Mouse (Mus musculus): ENCODE results near the gene Hivep3. TPM values are rescaled to one million over a fixed set of nuclear protein-coding genes. Genes with fewer than 3 reads are reported as not detected.

Hivep3 gene
- polyA plus RNA-seq, 1 experiment = 40.0 TPM

DNA sequence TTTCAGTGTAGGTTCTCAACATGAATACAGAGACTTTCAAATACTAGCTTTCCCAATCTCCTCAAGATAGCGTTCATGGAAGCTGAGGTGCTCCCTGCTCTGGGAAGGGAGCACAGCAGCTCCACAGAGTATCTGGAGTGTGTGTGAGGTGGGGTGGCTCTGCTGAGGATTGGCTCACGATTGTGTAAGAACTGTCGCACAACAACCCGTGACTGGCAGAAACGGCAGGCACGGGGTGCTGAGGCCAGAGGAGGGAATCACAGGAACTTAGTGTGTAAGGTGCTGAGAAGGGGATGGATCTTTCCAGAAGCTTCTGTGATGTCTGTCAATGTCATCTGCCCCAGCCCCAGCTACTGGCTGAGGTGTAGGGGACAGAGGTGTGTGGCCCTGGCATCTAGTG, 328.1 kb downstream of the Hivep3 start:
- peaks cover 21% of the 10 kb centered on the region for H3K4me1 ChIP-seq (replicated peaks; ENCODE audit: control insufficient read depth, insufficient read depth, low read length)
- no peak overlapping the region for H3K27ac ChIP-seq (ENCODE audit: control insufficient read depth, insufficient read depth, low read length)
- WGBS = 96% methylated on average over 6 of the region's 6 CpGs
- no peak overlapping the region for H3K4me3 ChIP-seq (ENCODE audit: control insufficient read depth, insufficient read depth, low read length)
- H3K36me3 ChIP-seq (ENCODE audit: control insufficient read depth, insufficient read depth, low read length) = no peaks in the 10 kb centered on the region
- H3K27me3 ChIP-seq (ENCODE audit: control insufficient read depth, insufficient read depth, low read length) = no peaks in the 10 kb centered on the region
- TF ChIP-seq POLR2A (IDR thresholded peaks at IDR 0.05; ENCODE audit: control insufficient read depth, extremely low read depth, insufficient read depth, low read length, poor library complexity) (no peak), CTCF (IDR thresholded peaks at IDR 0.05; ENCODE audit: borderline replicate concordance, control insufficient read depth, extremely low read depth, insufficient read depth, low read length, poor library complexity) (no peak)
- no peak for DNase-seq

DNA sequence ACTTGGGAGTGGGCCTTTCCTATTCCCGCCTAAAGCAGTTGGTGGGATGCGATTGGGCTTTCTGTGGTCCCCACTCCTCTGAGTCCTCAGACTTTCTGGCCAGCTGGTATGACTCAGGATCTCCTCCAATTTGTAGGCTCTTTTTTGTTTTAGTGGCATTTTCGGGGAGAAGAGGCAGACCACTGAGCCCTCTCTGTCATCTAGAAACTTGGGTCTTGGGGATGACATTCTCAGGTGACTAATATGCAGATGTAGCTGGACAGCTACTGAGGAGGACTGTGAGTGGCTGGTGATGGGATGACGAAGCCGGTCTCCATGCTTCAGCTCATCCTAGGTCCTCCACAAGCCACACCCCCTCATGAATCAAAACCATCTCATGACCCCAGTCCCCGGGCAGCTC, 328.6 kb downstream of the Hivep3 start:
- DNase-seq = no peak
- no peak overlapping the region for H3K27ac ChIP-seq (ENCODE audit: control insufficient read depth, insufficient read depth, low read length)
- H3K4me1 ChIP-seq (replicated peaks; ENCODE audit: control insufficient read depth, insufficient read depth, low read length) = peaks cover 19% of the 10 kb centered on the region
- H3K27me3 ChIP-seq (ENCODE audit: control insufficient read depth, insufficient read depth, low read length) = no peaks in the 10 kb centered on the region
- TF ChIP-seq CTCF (IDR thresholded peaks at IDR 0.05; ENCODE audit: borderline replicate concordance, control insufficient read depth, extremely low read depth, insufficient read depth, low read length, poor library complexity) = no peak
- TF ChIP-seq POLR2A (IDR thresholded peaks at IDR 0.05; ENCODE audit: control insufficient read depth, extremely low read depth, insufficient read depth, low read length, poor library complexity) = no peak
- 90% methylated on average over 6 of the region's 6 CpGs for WGBS
- H3K4me3 ChIP-seq (ENCODE audit: control insufficient read depth, insufficient read depth, low read length) = no peak overlapping the region
- no peaks in the 10 kb centered on the region for H3K36me3 ChIP-seq (ENCODE audit: control insufficient read depth, insufficient read depth, low read length)

DNA sequence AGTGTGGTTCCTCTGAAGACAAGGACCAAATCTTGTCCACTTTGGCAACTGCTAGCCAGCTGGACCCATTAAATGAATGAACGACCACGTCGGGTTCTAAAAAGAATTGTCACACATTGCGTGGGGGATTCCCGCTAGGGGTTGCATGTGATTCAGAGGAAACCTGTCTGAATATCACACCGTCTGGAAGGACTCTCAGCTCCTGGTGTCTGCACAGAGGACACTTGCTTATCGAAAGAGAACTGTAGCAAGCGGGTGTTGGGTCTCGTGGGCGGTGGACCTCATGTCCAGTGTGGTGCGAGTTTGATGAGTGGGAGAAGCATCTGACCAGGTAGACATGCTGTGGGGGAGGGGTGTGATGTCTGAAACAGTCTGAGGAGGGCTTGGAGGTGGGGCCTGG, 329.2 kb downstream of the Hivep3 start:
- peaks cover 16% of the 10 kb centered on the region for H3K4me1 ChIP-seq (replicated peaks; ENCODE audit: control insufficient read depth, insufficient read depth, low read length)
- H3K27ac ChIP-seq (ENCODE audit: control insufficient read depth, insufficient read depth, low read length) = no peak overlapping the region
- no peak for TF ChIP-seq CTCF (IDR thresholded peaks at IDR 0.05; ENCODE audit: borderline replicate concordance, control insufficient read depth, extremely low read depth, insufficient read depth, low read length, poor library complexity)
- TF ChIP-seq POLR2A (IDR thresholded peaks at IDR 0.05; ENCODE audit: control insufficient read depth, extremely low read depth, insufficient read depth, low read length, poor library complexity) = no peak
- no peak overlapping the region for H3K4me3 ChIP-seq (ENCODE audit: control insufficient read depth, insufficient read depth, low read length)
- H3K36me3 ChIP-seq (ENCODE audit: control insufficient read depth, insufficient read depth, low read length) = no peaks in the 10 kb centered on the region
- H3K27me3 ChIP-seq (ENCODE audit: control insufficient read depth, insufficient read depth, low read length) = no peaks in the 10 kb centered on the region
- DNase-seq = no peak
- 90% methylated on average over 11 of the region's 11 CpGs for WGBS

DNA sequence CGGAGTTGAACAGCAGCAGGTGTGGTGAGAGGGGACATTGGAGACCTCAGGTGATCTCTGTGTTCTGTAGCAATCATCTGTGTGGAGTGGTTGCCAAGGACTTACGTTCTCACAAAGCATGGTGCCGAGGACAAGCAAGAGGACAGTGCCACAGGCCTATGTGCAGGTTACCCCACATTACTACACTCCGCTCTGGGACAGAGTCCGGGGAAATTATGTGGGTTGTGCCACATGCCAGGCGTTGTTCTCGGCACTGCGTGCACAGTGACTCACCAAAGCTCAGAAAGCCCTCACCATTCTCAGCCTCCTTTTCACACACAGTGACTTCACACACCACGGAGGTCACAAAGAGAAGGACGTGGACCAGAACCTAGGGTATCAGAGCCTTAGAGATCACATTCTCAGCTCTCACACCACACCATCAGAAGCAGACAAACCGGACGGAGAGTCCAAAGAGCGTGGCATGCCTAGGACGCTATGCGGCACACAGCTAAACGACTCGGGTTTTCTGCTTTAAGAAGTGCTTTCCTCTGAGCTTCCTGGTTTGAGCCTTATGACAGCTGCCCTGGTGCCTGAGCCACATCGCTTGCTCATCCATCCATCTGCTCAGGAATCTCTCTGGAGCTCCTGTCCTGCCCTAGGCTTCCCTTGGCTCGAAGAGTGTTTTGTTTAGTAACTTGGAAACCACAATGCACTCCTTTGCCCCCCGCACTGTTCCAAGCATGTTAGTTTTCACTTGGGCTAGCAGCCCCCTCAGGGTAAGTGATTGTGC, 330.0 kb downstream of the Hivep3 start:
- no peak for DNase-seq
- 96% methylated on average over 20 of the region's 20 CpGs for WGBS

DNA sequence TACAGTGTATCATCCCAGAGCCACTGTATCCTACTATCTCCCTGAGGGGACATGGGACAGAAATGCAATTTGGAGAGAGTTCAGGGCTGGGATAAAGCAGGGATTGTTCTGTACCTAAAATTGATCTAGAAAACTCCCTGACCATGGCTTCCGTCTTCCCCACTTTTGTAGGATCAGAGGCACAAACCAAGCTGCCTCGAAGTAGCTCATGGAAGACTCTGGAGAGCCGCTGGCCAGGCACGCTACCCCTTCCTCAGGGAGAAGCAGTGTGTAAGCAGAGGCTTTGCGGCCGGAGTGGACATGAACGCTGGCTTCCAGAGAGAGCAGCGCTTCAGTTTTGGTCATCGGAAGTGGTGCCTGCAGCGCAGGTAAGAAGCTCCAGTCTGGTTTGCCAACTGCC, 331.1 kb downstream of the Hivep3 start, which contains the start of gene AL607142.1:
TSS of gene AL607142.1 (plus strand) at position 301 of the 400 bp plus-strand sequence.
- no peak within 1 kb of the TSS for H3K4me3 ChIP-seq (ENCODE audit: control insufficient read depth, insufficient read depth, low read length)
- H3K4me1 ChIP-seq (replicated peaks; ENCODE audit: control insufficient read depth, insufficient read depth, low read length) = peaks cover 6% of the 10 kb centered on the region; the same call in 1 of the 2 replicates
- H3K27me3 ChIP-seq (ENCODE audit: control insufficient read depth, insufficient read depth, low read length) = no peaks in the 10 kb centered on the region
- 98% methylated on average over 10 of the region's 10 CpGs for WGBS
- H3K27ac ChIP-seq (ENCODE audit: control insufficient read depth, insufficient read depth, low read length) = no peak within 1 kb of the TSS
- DNase-seq = no peak
- H3K36me3 ChIP-seq (ENCODE audit: control insufficient read depth, insufficient read depth, low read length) = no peaks in the 10 kb centered on the region
- TF ChIP-seq CTCF (IDR thresholded peaks at IDR 0.05; ENCODE audit: borderline replicate concordance, control insufficient read depth, extremely low read depth, insufficient read depth, low read length, poor library complexity) (no peak), POLR2A (IDR thresholded peaks at IDR 0.05; ENCODE audit: control insufficient read depth, extremely low read depth, insufficient read depth, low read length, poor library complexity) (no peak)

More for the DNA sequence above, 330.0 kb downstream of the Hivep3 start:
- H3K4me3 ChIP-seq (ENCODE audit: control insufficient read depth, insufficient read depth, low read length) = no peak overlapping the region
- H3K27ac ChIP-seq (ENCODE audit: control insufficient read depth, insufficient read depth, low read length) = no peak overlapping the region
- TF ChIP-seq CTCF (IDR thresholded peaks at IDR 0.05; ENCODE audit: borderline replicate concordance, control insufficient read depth, extremely low read depth, insufficient read depth, low read length, poor library complexity) (no peak), POLR2A (IDR thresholded peaks at IDR 0.05; ENCODE audit: control insufficient read depth, extremely low read depth, insufficient read depth, low read length, poor library complexity) (no peak)
- peaks cover 11% of the 10 kb centered on the region; the same call in 1 of the 2 replicates for H3K4me1 ChIP-seq (replicated peaks; ENCODE audit: control insufficient read depth, insufficient read depth, low read length)
- H3K36me3 ChIP-seq (ENCODE audit: control insufficient read depth, insufficient read depth, low read length) = no peaks in the 10 kb centered on the region
- no peaks in the 10 kb centered on the region for H3K27me3 ChIP-seq (ENCODE audit: control insufficient read depth, insufficient read depth, low read length)

DNA sequence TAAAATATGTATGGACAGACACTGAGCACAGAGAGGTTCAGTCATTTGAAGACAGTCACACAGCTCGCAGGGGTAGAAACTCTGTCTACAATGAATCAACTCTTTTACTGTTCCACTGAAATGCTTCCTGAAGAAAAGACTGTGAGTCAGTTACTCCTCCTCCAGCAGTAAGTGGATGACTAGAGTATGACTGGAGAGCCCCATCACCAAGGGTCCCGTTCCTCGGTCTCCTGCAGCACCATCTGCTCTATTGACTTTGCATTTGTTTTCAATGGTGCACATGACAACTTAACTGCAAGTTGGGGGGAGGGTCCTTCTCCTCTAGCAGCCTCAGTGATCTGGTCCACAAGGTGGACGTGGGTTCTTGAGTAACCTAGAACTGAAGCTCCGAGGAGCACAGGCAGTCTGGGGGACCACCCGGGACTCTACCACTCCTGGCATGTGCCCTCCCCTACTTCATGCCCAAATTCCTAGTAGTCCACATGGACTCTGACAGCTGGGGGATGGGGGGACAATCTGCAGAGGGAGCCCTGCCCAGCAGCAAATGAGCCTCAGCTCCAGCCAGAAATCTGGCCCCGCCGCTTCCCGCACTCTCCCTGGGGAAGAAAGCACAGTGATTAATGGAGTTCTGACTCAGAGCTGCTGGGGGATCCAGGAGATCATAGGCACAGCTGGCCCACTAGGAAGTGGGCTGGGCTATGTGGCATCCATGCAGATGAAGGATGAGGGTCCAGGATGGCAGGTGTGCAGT, 333.4 kb downstream of the Hivep3 start:
- no peak overlapping the region for H3K27ac ChIP-seq (ENCODE audit: control insufficient read depth, insufficient read depth, low read length)
- WGBS = 92% methylated on average over 9 of the region's 9 CpGs
- no peaks in the 10 kb centered on the region for H3K27me3 ChIP-seq (ENCODE audit: control insufficient read depth, insufficient read depth, low read length)
- no peak overlapping the region for H3K4me3 ChIP-seq (ENCODE audit: control insufficient read depth, insufficient read depth, low read length)
- DNase-seq = no peak
- 0 out of 2 replicates have a peak, but pooled peaks cover 7% of the 10 kb centered on the region for H3K4me1 ChIP-seq (replicated peaks; ENCODE audit: control insufficient read depth, insufficient read depth, low read length)
- no peak for TF ChIP-seq POLR2A (IDR thresholded peaks at IDR 0.05; ENCODE audit: control insufficient read depth, extremely low read depth, insufficient read depth, low read length, poor library complexity)
- TF ChIP-seq CTCF (IDR thresholded peaks at IDR 0.05; ENCODE audit: borderline replicate concordance, control insufficient read depth, extremely low read depth, insufficient read depth, low read length, poor library complexity) = no peak
- no peaks in the 10 kb centered on the region for H3K36me3 ChIP-seq (ENCODE audit: control insufficient read depth, insufficient read depth, low read length)

All from thymus, adult 2 months (tissue).